In the genomic region with DNA sequence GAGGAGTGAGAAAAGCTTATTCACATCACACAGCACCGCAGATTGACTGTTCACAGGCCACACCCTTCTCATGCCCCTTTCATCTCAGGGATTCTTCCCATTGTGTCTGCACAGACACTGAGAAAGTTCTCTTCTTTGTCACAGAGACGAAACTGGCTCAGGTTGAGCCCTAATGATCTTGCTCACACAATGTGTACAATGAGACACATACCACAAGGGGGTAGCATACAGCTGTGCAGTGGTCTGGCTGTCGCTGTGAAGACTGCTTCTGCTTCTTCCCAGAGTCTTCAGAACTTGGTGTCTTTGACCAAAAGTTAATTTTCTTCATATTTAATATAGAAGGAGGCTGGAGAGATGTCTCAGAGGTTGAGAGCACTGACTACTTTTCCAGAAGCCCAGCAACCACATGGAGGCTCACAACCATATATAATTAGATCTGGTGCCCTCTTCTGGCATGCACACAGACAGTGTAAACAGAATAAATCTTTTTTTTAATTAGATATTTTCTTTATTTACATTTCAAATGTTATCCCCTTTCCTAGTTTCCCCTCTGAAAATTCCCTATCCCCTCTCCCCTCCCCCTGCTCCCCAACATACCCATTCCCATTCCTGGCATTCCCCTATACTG, we compare ENCODE assay signal across 9 mouse cellular contexts. TPM values are rescaled to one million over a fixed set of nuclear protein-coding genes. Genes with fewer than 3 reads are reported as not detected.
DNase-seq lines count a peak whose midpoint lies in the region; ATAC-seq and TF ChIP-seq lines count a peak whose summit lies in the region.
"Had no signal": no experiment of that assay in that cellular context is flagged by ENCODE, and none has a peak within 500 bp of the region (broad histone marks: within the 10 kb centered on the region; RNA-seq: fewer than 3 reads in every experiment).

No protein-coding gene starts in this region.

- no peak overlapping the region for H3K9ac ChIP-seq in heart, adult 2 months (ENCODE audit: low read depth, low read length)
- H3K9ac ChIP-seq: limb, embryonic 12.5 days had no signal

- no peaks in the 10 kb centered on the region for H3K36me3 ChIP-seq in heart, adult 2 months (ENCODE audit: control insufficient read depth, insufficient read depth, low read length)
- H3K36me3 ChIP-seq: limb, embryonic 12.5 days had no signal

- intact Hi-C loops in heart, adult 2 months (cut with DNase I), result loop anchor here (10.0 kb wide), 1 partner anchor 398 kb away; no protein-coding TSS in a partner anchor
- intact Hi-C loops in heart, postnatal 25 days (cut with DNase I), result no loop called here

- TF ChIP-seq EP300 in heart, adult 2 months (IDR thresholded peaks at IDR 0.05; ENCODE audit: insufficient read depth, low read depth, low read length), result no peak

- peak; percentile 61 for TF ChIP-seq CTCF in heart, adult 2 months (IDR thresholded peaks at IDR 0.05)
- TF ChIP-seq CTCF in brain, embryonic 14.5 days (IDR thresholded peaks at IDR 0.05; ENCODE audit: borderline replicate concordance, extremely low read depth, insufficient read depth, insufficient read length), result peak; percentile 40; the same call in 1 of the 2 replicates

- H3K27ac ChIP-seq in heart, adult 2 months, result no peak overlapping the region
- H3K27ac ChIP-seq: limb, embryonic 12.5 days had no signal

- no peak overlapping the region for H3K4me3 ChIP-seq in heart, adult 2 months
- H3K4me3 ChIP-seq: limb, embryonic 12.5 days had no signal

- peak; percentile 99 for ATAC-seq in megakaryocyte progenitor cell, adult 5-6 weeks (replicated peaks; ENCODE audit: poor library complexity)

- no peak for TF ChIP-seq POLR2A in heart, adult 2 months (IDR thresholded peaks at IDR 0.05; ENCODE audit: insufficient read depth, low read depth, low read length)
- TF ChIP-seq POLR2A in brain, embryonic 14.5 days (IDR thresholded peaks at IDR 0.05; ENCODE audit: borderline replicate concordance, extremely low read depth, insufficient read depth, insufficient read length, poor library complexity, severe bottlenecking), result no peak

- no peaks in the 10 kb centered on the region for H3K4me1 ChIP-seq in heart, adult 2 months (ENCODE audit: control insufficient read depth, insufficient read depth, low read length)
- H3K4me1 ChIP-seq: limb, embryonic 12.5 days had no signal

- peak in 1 of 2 experiments; percentile 11 for DNase-seq in heart, adult 2 months
- no peak for DNase-seq in heart, postnatal 25 days (ENCODE audit: low spot score)
- peak; percentile 59 for DNase-seq in CD4-positive, CD25-positive, alpha-beta regulatory T cell, adult 2 months (ENCODE audit: low read depth, low spot score)
- DNase-seq in brain, embryonic 14.5 days (ENCODE audit: low read depth), result peak; percentile 27
- DNase-seq in kidney, postnatal 10 days, result peak; percentile 12
- peak; percentile 28 for DNase-seq in thymus, postnatal 4 days
- no peak for DNase-seq in urinary bladder, adult 2 months (ENCODE audit: low spot score)

- H3K79me2 ChIP-seq in heart, adult 2 months (replicated peaks; ENCODE audit: control insufficient read depth, insufficient read depth, low read length), result no peaks in the 10 kb centered on the region

- H3K27me3 ChIP-seq in heart, adult 2 months (ENCODE audit: control insufficient read depth, insufficient read depth, low read length), result no peaks in the 10 kb centered on the region
- H3K27me3 ChIP-seq: limb, embryonic 12.5 days had no signal

- WGBS in heart, adult 2 months, result 31% methylated on average over 3 of the region's 3 CpGs

RNA-seq across cellular contexts. Expression of a gene that starts 36.1 kb away (rescaled TPM):
- 1 to 10 TPM; 1.0 to 1.7 TPM for total RNA-seq in heart, adult 2 months (2021)
- polyA plus RNA-seq in heart, adult 2 months (2012; rRNA removed), result 2.1 and 3.3 TPM in 2 replicates
- total RNA-seq in heart, postnatal 25 days (2021), result 1 to 10 TPM; 1.1 to 1.3 TPM
- polyA plus RNA-seq in brain, embryonic 14.5 days (2012; rRNA removed), result 3.7 TPM in 2 replicates
- total RNA-seq in megakaryocyte progenitor cell, adult 5-6 weeks (2015), result 51.8 and 65.6 TPM in 2 replicates
- total RNA-seq in megakaryocyte progenitor cell, adult 5-6 weeks (2017), result 80.4 and 95.9 TPM in 2 replicates
- polyA plus RNA-seq in urinary bladder, adult 2 months (2012; rRNA removed), result 3.5 and 3.6 TPM in 2 replicates

Comparison
In these comparisons a context has a peak if more than half of its experiments do, and no peak if none do; other contexts are left out.
1. DNase-seq: peak in CD4-positive, CD25-positive, alpha-beta regulatory T cell, adult 2 months (single experiment), brain, embryonic 14.5 days (single experiment), kidney, postnatal 10 days (single experiment) and thymus, postnatal 4 days (single experiment); none in heart, postnatal 25 days (single experiment) and urinary bladder, adult 2 months (single experiment).
2. RNA of a gene that starts 36.1 kb away (total RNA-seq): 51.8 to 95.9 TPM in megakaryocyte progenitor cell, adult 5-6 weeks; 1.0 to 1.7 TPM in heart, adult 2 months and 1.1 to 1.3 TPM in heart, postnatal 25 days; every median in the first group is over 10 times any median in the second.